Mouse (Mus musculus): ENCODE results near the gene Utrn.

Utrn gene

DNA sequence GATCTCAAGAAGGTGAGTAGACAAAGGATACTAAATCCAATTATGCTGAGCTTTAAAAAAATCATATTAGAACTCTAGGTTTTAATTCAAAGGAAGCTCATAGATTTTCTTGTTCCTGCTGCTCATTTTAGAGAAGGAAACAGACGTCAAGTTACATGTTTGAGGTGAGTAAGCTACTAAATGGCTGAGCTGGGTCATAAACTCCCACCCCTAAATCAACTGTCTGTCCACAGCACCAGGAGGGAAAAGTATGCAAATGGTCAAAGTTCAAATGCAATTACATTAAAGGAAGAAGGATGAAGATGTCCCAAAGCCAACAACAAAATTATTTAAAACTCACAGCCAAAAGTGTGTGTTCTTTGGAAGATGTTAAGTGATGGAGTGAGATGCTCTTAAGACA is 139.5 kb downstream of the Utrn start:
- Histone ChIP-seq H3K36me3 (ENCODE audit: control insufficient read depth, insufficient read depth, low read length, poor library complexity, severe bottlenecking) (peaks cover 7% of the 10 kb centered on the region), H3K27me3 (ENCODE audit: control insufficient read depth, insufficient read depth, low read length, poor library complexity, severe bottlenecking) (no peaks in the 10 kb centered on the region)
- DNase-seq (ENCODE audit: low read depth, low spot score), result no peak

GRCm38 (mm10) chr10:12729033-12729432 is 140.1 kb downstream of the Utrn start:
- Histone ChIP-seq H3K36me3 (ENCODE audit: control insufficient read depth, insufficient read depth, low read length, poor library complexity, severe bottlenecking) (peaks cover 5% of the 10 kb centered on the region), H3K27me3 (ENCODE audit: control insufficient read depth, insufficient read depth, low read length, poor library complexity, severe bottlenecking) (no peaks in the 10 kb centered on the region)
- DNase-seq (ENCODE audit: low read depth, low spot score), result no peak

DNA sequence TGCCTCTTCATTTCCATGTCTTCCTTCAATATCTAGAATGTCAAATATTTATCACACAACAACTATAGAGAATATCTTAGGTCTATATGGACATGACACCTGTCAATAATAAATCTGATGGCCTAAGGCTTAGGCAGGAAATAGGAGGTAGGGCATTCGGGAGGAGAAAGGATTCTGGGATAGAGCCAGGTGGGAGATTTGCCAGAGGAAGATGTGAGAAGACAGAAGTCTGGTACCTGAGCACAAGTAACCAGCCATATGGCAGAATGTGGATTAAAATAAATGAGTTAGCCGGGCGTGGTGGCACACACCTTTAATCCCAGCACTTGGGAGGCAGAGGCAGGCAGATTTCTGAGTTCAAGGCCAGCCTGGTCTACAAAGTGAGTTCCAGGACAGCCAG is 141.3 kb downstream of the Utrn start:
- peaks cover 6% of the 10 kb centered on the region for H3K36me3 ChIP-seq (ENCODE audit: control insufficient read depth, insufficient read depth, low read length, poor library complexity, severe bottlenecking)
- no peak for DNase-seq (ENCODE audit: low read depth, low spot score)
- no peaks in the 10 kb centered on the region for H3K27me3 ChIP-seq (ENCODE audit: control insufficient read depth, insufficient read depth, low read length, poor library complexity, severe bottlenecking)

DNA sequence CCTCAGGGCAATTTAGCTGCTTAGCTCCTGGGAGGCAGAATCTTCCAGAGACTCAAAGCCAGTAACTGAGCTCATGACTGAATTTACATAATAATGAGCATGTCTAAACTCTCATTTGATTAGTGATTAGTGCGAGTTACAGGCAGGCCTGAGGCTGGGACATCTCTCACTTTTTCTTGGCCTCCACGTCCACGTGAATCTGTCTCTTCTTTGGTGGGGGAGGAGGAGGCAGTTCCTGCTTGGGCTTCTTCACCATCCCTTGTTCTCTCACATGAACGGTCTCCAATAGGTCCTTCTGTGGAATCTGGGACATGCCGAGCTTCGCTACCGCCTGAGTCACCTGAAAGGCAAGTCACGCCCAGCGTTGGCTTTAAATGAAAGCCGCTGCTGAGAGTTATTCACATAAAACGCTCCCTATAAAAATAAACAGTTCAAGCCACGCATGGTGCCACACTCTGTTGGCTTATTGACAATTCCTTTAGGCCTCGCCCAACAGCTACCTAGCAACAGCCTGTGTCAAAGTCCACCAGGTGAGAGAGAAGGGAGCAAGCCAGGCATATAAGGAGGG is 143.0 kb downstream of the Utrn start:
- no peak for DNase-seq (ENCODE audit: low read depth, low spot score)
- H3K36me3 ChIP-seq (ENCODE audit: control insufficient read depth, insufficient read depth, low read length, poor library complexity, severe bottlenecking), result peaks cover 6% of the 10 kb centered on the region
- H3K27me3 ChIP-seq (ENCODE audit: control insufficient read depth, insufficient read depth, low read length, poor library complexity, severe bottlenecking), result no peaks in the 10 kb centered on the region

GRCm38 (mm10) chr10:12724247-12725001 is 144.7 kb downstream of the Utrn start:
- Histone ChIP-seq H3K36me3 (ENCODE audit: control insufficient read depth, insufficient read depth, low read length, poor library complexity, severe bottlenecking) (peaks cover 6% of the 10 kb centered on the region), H3K27me3 (ENCODE audit: control insufficient read depth, insufficient read depth, low read length, poor library complexity, severe bottlenecking) (no peaks in the 10 kb centered on the region)
- no peak for DNase-seq (ENCODE audit: low read depth, low spot score)

GRCm38 (mm10) chr10:12723269-12723668 is 145.9 kb downstream of the Utrn start:
- Histone ChIP-seq H3K36me3 (ENCODE audit: control insufficient read depth, insufficient read depth, low read length, poor library complexity, severe bottlenecking) (peaks cover 6% of the 10 kb centered on the region), H3K27me3 (ENCODE audit: control insufficient read depth, insufficient read depth, low read length, poor library complexity, severe bottlenecking) (no peaks in the 10 kb centered on the region)
- DNase-seq (ENCODE audit: low read depth, low spot score), result no peak

DNA sequence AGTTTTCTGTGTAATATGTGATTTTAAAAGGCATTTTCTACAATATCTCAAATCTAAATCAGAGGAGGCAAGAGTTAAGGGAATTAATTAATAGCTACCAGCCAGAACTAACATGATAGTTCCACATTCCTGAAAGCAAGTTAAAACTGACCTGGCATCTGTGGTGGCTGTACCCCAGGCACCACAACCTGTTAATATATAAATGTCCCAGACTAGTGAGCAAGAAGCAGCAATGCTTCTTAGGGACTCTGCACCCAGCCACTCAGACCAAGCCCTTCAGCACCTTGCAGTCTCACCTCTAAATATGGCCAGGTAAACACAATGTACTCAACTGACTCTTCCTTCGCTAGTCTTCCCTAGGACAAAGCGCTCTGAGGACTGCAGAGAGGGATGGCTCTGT is 147.1 kb downstream of the Utrn start:
- H3K27me3 ChIP-seq (ENCODE audit: control insufficient read depth, insufficient read depth, low read length, poor library complexity, severe bottlenecking), result no peaks in the 10 kb centered on the region
- no peak for DNase-seq (ENCODE audit: low read depth, low spot score)
- H3K36me3 ChIP-seq (ENCODE audit: control insufficient read depth, insufficient read depth, low read length, poor library complexity, severe bottlenecking), result peaks cover 6% of the 10 kb centered on the region

GRCm38 (mm10) chr10:12718386-12718785 is 150.8 kb downstream of the Utrn start:
- no peaks in the 10 kb centered on the region for H3K27me3 ChIP-seq (ENCODE audit: control insufficient read depth, insufficient read depth, low read length, poor library complexity, severe bottlenecking)
- H3K36me3 ChIP-seq (ENCODE audit: control insufficient read depth, insufficient read depth, low read length, poor library complexity, severe bottlenecking), result peaks cover 14% of the 10 kb centered on the region
- peak; percentile 7 for DNase-seq (ENCODE audit: low read depth, low spot score)

GRCm38 (mm10) chr10:12717381-12717780 is 151.8 kb downstream of the Utrn start:
- Histone ChIP-seq H3K27me3 (ENCODE audit: control insufficient read depth, insufficient read depth, low read length, poor library complexity, severe bottlenecking) (no peaks in the 10 kb centered on the region), H3K36me3 (ENCODE audit: control insufficient read depth, insufficient read depth, low read length, poor library complexity, severe bottlenecking) (peaks cover 14% of the 10 kb centered on the region)
- no peak for DNase-seq (ENCODE audit: low read depth, low spot score)

DNA sequence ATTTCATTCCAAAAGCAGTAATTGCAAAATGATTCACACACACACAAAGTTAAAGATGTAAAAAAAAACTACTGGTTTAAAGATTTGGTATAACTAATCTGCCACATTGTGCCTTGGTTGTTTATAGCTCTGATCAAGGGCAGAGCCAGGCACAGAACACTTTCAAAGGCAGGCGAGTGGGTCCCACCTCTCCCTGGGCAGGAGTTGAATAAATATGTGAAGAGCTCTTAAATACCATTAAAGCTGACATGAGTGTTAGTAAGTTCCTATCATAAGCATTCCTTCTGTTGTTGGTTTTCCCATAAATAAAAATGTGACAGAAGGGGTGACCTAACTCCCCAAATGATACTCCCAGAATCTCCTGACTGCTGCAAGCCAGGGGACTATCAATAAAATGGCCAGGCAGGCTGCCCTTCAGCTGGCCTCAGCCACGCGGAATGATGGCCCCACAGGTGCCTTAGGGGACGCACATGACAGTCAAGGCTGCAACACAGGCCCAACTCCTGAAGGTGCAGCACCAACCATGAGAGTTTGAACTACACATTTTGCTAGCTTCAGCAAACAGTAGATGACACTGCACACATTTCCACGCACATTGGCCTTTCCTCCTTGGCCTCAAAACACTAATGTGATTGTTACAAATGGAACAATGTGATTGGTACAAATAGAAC is 152.4 kb downstream of the Utrn start:
- DNase-seq (ENCODE audit: low read depth, low spot score), result no peak
- Histone ChIP-seq H3K27me3 (ENCODE audit: control insufficient read depth, insufficient read depth, low read length, poor library complexity, severe bottlenecking) (no peaks in the 10 kb centered on the region), H3K36me3 (ENCODE audit: control insufficient read depth, insufficient read depth, low read length, poor library complexity, severe bottlenecking) (peaks cover 14% of the 10 kb centered on the region)

DNA sequence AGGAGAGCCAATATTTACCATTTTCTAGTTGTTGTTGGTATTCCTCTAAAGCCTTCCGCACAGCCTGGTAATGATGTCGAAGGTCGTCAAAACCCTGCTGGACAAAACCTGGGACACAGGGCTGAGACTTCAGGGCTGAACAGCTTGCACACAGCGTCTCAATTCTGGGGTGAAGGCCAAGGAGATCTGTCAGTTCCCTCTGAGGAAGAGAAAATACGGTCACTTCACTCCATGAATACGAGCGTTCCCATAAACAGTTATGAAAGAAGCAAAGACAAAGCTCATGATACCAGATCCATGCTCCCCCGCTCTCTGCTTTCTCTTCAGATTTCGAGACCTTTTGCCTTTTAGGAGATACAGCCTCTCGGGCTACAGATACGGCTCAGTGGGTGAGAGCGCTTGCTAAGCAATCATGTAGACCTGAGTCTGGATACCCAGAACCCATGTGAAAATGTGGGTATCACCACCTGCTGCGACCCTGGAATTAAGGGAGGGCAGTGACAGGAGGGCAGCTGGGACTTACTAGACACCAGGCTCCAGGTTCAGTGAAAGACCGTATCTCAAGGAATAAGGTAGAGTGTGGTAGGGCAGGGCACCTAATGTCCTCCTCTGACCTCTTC is 155.8 kb downstream of the Utrn start:
- no peak for DNase-seq (ENCODE audit: low read depth, low spot score)
- H3K36me3 ChIP-seq (ENCODE audit: control insufficient read depth, insufficient read depth, low read length, poor library complexity, severe bottlenecking), result peaks cover 12% of the 10 kb centered on the region
- no peaks in the 10 kb centered on the region for H3K27me3 ChIP-seq (ENCODE audit: control insufficient read depth, insufficient read depth, low read length, poor library complexity, severe bottlenecking)

GRCm38 (mm10) chr10:12711332-12711831 is 157.8 kb downstream of the Utrn start:
- no peaks in the 10 kb centered on the region for H3K27me3 ChIP-seq (ENCODE audit: control insufficient read depth, insufficient read depth, low read length, poor library complexity, severe bottlenecking)
- H3K36me3 ChIP-seq (ENCODE audit: control insufficient read depth, insufficient read depth, low read length, poor library complexity, severe bottlenecking), result peaks cover 10% of the 10 kb centered on the region
- DNase-seq (ENCODE audit: low read depth, low spot score), result no peak

DNA sequence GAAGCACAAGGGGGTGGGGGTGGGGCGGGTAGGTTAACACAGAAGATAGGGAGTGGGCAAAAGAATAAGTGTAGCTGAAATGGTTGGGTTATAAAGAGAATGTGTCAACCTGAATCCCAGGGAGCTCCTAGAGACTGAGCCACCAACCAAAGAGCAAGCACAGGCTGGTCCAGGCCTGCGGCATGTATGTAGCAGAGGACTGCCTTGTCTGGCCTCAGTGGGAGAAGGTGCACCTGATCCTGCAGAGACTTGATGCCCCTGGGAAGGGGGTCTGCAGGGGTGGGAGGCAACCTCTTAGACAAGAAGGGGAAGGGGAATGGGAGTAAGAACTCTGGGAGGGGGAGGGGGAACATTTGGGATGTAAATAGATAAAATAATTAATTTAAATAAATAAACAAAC is 162.6 kb downstream of the Utrn start:
- H3K27me3 ChIP-seq (ENCODE audit: control insufficient read depth, insufficient read depth, low read length, poor library complexity, severe bottlenecking), result no peaks in the 10 kb centered on the region
- peaks cover 1% of the 10 kb centered on the region; the same call in 1 of the 2 replicates for H3K36me3 ChIP-seq (ENCODE audit: control insufficient read depth, insufficient read depth, low read length, poor library complexity, severe bottlenecking)
- DNase-seq (ENCODE audit: low read depth, low spot score), result no peak

- Histone ChIP-seq H3K27me3 (ENCODE audit: control insufficient read depth, insufficient read depth, low read length, poor library complexity, severe bottlenecking) (no peaks in the 10 kb centered on the region), H3K36me3 (ENCODE audit: control insufficient read depth, insufficient read depth, low read length, poor library complexity, severe bottlenecking) (peaks cover 1% of the 10 kb centered on the region; the same call in 1 of the 2 replicates)
- DNase-seq (ENCODE audit: low read depth, low spot score), result no peak
These were observed 163.2 kb downstream of the Utrn start for GRCm38 (mm10) chr10:12705990-12706389.

GRCm38 (mm10) chr10:12704290-12704689 is 164.9 kb downstream of the Utrn start:
- no peak for DNase-seq (ENCODE audit: low read depth, low spot score)
- Histone ChIP-seq H3K36me3 (ENCODE audit: control insufficient read depth, insufficient read depth, low read length, poor library complexity, severe bottlenecking) (peaks cover 1% of the 10 kb centered on the region; the same call in 1 of the 2 replicates), H3K27me3 (ENCODE audit: control insufficient read depth, insufficient read depth, low read length, poor library complexity, severe bottlenecking) (no peaks in the 10 kb centered on the region)

All from splenic B cell, adult 2 months (primary cell).